Mouse (Mus musculus) naive thymus-derived CD4-positive, alpha-beta T cell, adult 2 months (primary cell): ENCODE measurements around the gene Bcl2l14.

ENCODE experiments used
- DNase-seq: peaks from one replicate; pipeline ENCODE4 v3.0.0-alpha.2; 2011; ENCODE audit warnings: low read depth

Bcl2l14 gene

GRCm38 (mm10) chr6:134396018-134396417 is at the start of gene Bcl2l14:
TSS of gene Bcl2l14 (plus strand) at chr6:134396318.
- no peak for DNase-seq

DNA sequence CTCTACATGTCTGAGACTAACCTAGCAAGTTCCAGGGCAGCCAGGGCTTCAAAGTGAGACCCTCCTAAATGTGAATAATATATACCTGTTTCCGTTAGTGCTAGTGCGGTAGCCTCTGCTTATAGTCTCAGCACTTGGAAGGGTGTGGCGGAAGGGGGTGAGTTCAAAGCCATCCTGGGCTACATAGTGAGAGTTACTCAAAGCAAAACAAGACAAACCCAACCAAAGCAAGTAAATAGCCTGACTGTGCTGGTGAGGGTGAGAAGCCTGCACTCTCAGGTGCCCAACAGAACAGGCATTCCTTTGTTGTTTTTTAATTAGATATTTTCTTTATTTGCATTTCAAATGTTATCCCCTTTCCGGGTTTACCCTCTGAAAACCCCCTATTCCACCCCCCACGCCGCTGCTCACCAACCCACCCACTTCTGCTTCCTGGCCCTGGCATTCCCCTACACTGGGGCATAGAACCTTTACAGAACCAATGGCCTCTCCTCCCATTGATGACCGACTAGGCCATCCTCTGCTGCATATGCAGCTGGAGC is 47.5 kb upstream of the Bcl2l14 start:
- DNase-seq: no peak

DNA sequence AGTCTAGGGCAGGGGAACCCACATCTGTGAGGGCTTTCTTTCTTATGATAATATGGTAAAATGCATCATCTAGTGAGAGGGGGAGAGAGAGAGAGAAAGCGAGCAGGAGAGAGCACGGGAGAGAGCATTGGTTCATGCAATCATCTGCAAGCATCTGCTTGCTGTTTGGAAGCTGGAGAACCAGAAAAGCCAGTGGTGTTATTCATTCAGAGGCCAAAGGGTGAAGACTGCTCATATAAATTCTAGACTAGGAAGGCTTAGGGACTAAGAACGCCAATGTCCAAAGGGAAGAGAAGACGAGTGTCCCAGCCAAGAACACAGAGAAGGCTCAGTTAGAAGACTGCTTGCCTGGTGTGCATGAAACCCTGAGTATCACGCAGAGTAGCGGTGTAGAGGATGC is 43.2 kb upstream of the Bcl2l14 start:
- no peak for DNase-seq

- DNase-seq: no peak
Measured at GRCm38 (mm10) chr6:134353751-134354150, 42.4 kb upstream of the Bcl2l14 start.

DNA sequence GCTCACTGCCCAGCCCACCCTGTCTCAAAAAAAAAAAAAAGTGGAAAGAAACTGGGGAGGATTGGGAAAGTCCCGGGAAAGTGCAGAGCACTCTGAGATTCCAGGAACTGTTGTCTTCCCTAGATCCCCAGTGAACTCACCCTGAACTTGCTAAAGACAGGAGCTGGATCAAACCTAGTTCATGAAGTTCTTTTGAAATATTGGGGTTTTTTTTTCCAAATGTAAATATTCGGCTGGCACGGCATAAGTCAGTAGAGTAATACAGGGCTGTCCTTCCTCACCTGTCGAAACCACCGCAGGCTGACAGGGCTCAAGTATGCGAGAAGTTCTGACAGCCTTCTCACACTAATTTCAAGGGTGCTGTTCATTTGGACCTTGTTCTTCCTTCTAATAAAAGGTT is 38.5 kb upstream of the Bcl2l14 start:
- no peak for DNase-seq

DNA sequence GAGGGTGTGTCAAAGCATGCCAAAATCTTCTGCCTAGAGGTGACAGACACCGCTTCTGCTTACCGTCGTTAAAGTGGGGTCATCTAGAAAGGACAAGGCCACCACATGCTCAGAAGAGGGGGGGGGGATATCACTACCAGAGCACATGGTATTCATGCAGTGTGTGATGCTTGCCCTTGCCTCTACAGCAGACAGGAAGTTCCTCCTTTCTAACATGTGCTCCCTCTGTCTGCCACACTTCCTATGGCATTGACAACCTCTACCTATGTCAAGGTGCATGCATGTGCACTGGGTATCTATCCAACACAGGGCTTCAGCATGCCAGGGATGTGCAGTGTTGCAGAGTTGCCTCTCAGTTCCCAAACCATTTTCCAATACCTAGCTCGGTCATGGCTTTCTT is 36.0 kb upstream of the Bcl2l14 start:
- DNase-seq: peak; percentile 39

DNA sequence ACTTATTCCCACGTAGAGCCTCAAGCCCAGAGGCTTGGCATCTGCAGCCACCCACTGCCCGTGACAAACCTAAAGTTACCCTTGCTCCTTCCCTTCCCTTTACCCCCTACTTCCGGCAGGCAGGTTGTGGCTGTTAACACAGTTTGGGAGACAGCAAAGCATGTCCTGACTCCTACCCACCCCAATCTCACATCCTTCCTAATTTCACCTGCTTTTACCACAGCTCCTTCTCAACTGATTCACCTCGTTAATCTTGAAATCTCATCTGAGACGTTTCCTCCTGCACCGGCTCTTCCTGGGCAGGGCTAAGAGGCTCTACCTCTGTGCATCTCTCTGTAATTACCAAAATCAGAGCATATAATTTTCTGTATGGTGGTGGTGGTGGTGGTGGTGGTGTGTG is 31.5 kb upstream of the Bcl2l14 start:
- peak; percentile 65 for DNase-seq

GRCm38 (mm10) chr6:134365952-134366351 is 30.2 kb upstream of the Bcl2l14 start:
- DNase-seq: no peak

- peak; percentile 62 for DNase-seq
Measured at GRCm38 (mm10) chr6:134366366-134367351, 29.5 kb upstream of the Bcl2l14 start.

DNA sequence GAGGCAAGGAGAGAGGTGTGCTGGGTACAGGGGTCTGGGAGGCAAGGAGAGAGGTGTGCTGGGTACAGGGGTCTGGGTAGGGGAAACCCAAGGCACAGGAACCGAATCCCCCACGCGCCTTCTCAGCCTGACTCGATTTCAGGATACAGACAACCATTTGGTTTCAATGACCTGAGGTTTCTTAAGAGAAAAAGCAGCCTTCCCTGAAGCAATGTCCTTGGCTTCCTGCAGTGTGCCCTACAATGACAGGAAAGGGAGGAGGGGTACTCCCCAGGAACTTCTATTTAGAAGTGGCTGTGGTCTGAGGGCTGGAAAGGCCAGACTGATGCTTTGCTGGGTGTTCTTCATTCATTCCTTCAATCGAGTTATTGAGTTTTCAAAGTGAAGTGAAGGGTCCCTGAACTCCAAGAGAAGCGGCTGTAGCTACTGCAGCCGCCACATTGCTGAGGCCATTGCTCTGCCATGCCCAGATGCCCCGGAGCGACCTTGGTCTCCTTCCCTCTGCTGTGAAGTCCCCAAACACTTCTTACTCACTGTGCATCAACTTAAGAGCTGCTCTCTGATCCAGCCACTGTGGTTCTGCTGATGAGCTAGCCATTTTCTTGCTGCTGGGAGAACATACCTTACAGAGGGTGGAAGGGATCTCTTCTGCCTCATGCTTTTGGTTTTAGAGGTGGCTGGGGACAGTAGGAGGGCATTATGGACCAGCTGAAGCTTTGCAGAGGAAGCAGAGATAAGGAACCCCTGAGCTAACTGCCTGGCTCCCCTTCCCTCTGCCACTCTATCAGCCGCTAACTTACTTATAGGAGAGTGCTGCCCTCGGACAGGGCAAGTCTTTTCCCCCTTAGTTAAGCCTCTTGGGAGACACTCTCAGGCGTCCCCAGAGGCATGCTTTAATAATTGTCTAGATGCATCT is 28.5 kb upstream of the Bcl2l14 start:
- DNase-seq: peak; percentile 30

GRCm38 (mm10) chr6:134372946-134373345 is 23.2 kb upstream of the Bcl2l14 start:
- no peak for DNase-seq

GRCm38 (mm10) chr6:134377201-134377600 is 18.9 kb upstream of the Bcl2l14 start:
- no peak for DNase-seq

- no peak for DNase-seq
Measured at GRCm38 (mm10) chr6:134377856-134378255, 18.3 kb upstream of the Bcl2l14 start.

DNA sequence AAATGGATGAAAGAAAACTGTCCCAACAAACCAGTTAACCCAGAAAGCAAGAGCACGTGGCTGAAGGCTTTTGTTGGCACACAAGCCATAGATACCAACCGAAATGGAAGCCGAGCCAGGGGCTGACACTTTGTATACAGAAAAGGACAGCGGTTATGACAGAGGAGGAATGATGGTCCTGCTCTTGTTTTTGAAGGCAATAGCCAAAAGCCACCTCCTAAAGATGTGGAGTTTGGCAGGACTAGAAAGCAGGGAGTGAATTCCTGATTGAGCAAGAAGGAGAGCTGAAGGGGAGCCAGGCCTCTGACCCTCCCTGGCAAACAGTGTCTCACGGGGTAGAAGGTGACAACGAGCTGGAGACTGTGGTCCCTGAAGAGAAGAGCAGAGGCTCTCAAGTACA is 14.7 kb upstream of the Bcl2l14 start:
- DNase-seq: no peak

DNA sequence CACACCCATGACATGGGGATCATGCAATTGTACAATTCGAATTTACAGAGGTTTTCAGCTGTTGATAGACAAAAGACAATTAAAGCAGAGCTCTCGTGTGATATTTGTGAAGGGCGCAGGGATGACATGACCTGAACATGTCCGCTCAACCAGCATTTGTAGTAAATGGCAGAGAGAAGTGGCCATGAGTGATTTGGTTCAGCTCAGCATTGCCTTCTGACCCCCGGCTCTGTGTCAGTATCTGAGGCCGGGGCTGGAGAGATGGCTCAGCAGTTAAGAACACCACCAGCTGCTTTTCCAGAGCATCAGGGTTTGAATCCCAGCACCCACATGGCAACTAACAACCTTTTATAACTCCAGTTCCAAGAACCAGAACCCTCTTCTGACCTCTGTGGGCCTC is 10.2 kb upstream of the Bcl2l14 start:
- DNase-seq: no peak

- no peak for DNase-seq
Measured at GRCm38 (mm10) chr6:134387396-134387795, 8.7 kb upstream of the Bcl2l14 start.

DNA sequence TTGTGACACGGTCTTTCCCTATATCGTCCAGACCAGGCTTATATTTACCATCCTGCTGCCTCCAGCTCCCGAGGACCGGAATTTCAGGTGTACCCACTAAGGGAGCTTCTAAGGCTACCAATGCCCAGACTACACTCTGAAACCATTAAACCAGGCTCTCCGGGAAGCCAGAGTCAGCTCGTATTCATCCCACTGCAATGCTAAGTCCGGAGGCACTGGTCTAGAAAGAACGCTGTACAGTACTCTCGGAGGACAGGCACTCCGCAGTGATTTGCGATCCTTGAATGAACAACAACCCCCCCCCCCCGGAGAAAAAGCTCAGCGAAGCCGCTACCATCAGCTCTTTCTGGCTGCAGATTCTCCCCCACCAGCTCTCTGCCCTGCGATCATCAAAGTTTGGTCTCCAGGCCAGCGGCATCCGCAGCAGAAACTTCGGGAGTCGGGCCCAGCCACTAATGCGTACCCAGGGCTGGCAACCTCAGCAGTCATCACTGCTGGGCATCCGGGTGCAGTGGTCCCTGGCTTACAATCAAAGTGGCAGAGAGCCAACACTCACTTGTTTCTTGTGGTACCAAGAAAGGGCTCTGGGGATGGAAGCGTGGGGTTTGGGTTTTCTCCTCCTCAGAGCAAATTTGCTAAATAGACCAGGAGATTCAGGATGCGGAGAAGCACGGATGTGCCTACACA is 7.6 kb upstream of the Bcl2l14 start:
- no peak for DNase-seq

DNA sequence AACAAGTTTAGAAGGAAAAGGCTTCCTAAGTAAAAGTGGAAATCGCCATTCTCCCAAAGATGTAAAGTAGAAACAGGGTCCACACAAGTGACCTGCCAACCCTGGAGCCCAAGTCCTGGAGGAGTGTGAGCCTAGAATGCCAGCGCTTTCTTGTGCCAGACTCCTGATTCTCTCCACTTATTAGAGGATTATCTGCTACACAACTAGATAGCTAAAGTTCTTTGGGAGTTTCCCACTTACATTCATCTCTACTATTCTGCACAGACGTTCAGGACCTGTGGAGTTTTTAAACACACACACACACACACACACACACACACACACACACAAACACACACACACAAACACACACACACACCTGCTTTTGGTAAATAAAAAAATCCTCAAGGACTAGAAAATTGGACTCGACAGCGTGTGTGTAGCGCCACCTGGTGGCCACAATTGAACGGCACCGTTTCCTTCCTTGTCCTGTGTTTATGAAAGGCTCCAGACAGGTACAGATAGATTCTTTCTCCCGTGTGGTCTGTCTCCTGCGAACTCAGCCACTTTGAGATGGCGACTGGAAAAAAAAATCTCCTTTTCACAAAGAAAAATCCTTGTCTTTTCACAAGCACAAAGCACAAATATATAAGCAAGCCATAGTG is 6.7 kb upstream of the Bcl2l14 start:
- peak; percentile 88 for DNase-seq

DNA sequence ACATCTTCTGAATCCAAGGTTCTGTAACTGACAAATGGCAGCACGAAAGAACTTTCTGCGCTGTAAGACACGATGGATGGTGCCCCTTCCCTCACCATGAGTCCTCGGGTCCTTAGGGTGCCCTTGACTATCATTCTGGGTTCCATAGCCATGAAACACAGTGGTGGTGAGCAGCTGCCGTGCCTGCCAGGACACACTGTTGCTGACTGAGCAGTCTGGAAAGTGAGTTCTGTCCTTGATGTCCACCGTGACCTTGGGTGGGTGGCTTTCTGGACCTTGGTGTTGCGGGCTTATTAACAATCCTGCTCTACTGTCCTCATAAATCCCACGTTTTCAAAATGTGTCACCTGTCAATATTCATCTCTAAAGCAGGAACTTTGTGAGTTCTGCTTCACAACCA is 6.2 kb upstream of the Bcl2l14 start:
- DNase-seq: no peak

- no peak for DNase-seq
Measured at GRCm38 (mm10) chr6:134390837-134391236, 5.3 kb upstream of the Bcl2l14 start.
